ENCODE assay signal across 20 mouse cellular contexts in the genomic region with DNA sequence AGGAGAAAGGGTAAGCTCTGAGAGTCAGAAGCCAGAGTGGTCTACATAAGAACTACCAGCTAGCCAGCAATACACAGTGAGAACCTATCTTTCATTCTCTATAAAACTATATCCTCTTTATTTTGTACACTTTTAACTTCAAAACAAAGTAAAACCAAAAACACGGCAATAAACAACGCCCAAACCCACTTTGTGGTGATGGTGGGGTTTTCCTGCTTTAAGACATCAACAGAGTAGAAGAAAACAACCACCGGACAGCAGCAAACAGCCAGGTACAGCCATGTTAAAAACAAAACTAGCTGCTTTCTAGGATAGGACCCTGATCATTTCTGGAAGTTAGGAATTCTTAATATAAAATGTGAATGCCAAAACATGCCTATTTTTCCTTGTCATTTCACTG. TPM values are rescaled to one million over a fixed set of nuclear protein-coding genes. Genes with fewer than 3 reads are reported as not detected.
DNase-seq lines count a peak whose midpoint lies in the region; ATAC-seq lines count a peak whose summit lies in the region.
"Had no signal": no experiment of that assay in that cellular context is flagged by ENCODE, and none has a peak within 500 bp of the region (broad histone marks: within the 10 kb centered on the region; RNA-seq: fewer than 3 reads in every experiment).

No protein-coding gene starts in this region.

- peak; percentile 72 for ATAC-seq in CD4-positive, CD25-positive, alpha-beta regulatory T cell, adult 4 months
- peak; percentile 73 for ATAC-seq in activated CD4-positive, CD25-positive, alpha-beta regulatory T cell, adult 4 months
- ATAC-seq in inflammation-experienced regulatory T-cells, adult 6 months = peak; percentile 48
- ATAC-seq: forebrain, embryonic 13.5 days; forebrain, embryonic 15.5 days; forebrain, postnatal 0 days had no signal

- peak; percentile 12 for DNase-seq in CD4-positive helper T cell, adult 2 months (ENCODE audit: low read depth, low spot score)
- no peak for DNase-seq in cerebellum, postnatal 4 days (ENCODE audit: low spot score in 2 of 2)
- DNase-seq in spleen, postnatal 36 days (ENCODE audit: low spot score in 2 of 2) = no peak
- DNase-seq in layer of hippocampus, adult 8-10 months (ENCODE audit: low spot score in 2 of 2) = no peak
- DNase-seq: adrenal gland, adult 2 months; adrenal gland, postnatal 10 days; adrenal gland, postnatal 25 days; B cell, adult 2 months; cerebellum, adult 11 months; cerebellum, adult 18-20 months; cerebellum, adult 8-10 months; cerebellum, adult 9-11 months; cerebellum, postnatal 14 days; cerebellum, postnatal 36 days; forebrain, postnatal 0 days had no signal

RNA-seq across cellular contexts. Expression of gene Fbxo36, which starts 59.0 kb away (rescaled TPM):
- polyA plus RNA-seq in CD4-positive, CD25-positive, alpha-beta regulatory T cell, adult 4 months (2017; shearing (Covaris generic)) = 1 to 10 TPM; 1.4 to 2.4 TPM
- 1 to 10 TPM; 2.7 to 3.3 TPM for polyA plus RNA-seq in activated CD4-positive, CD25-positive, alpha-beta regulatory T cell, adult 4 months (2017; shearing (Covaris generic))
- 1 to 10 TPM; 1.7 to 3.1 (median 2.0) TPM for polyA plus RNA-seq in inflammation-experienced regulatory T-cells, adult 6 months (2017; shearing (Covaris generic))
- 1 to 10 TPM; 1.7 to 5.4 (median 3.5) TPM for total RNA-seq in layer of hippocampus, adult 8-10 months (2022)

RNA-seq across cellular contexts. Expression of gene Trip12, which starts 59.7 kb away (rescaled TPM):
- 100 to 1,000 TPM; 156 to 163 TPM for polyA plus RNA-seq in CD4-positive, CD25-positive, alpha-beta regulatory T cell, adult 4 months (2017; shearing (Covaris generic))
- 100 to 1,000 TPM; 129 to 152 TPM for polyA plus RNA-seq in activated CD4-positive, CD25-positive, alpha-beta regulatory T cell, adult 4 months (2017; shearing (Covaris generic))
- polyA plus RNA-seq in inflammation-experienced regulatory T-cells, adult 6 months (2017; shearing (Covaris generic)) = 100 to 1,000 TPM; 143 to 156 (median 151) TPM
- 100 to 1,000 TPM; 183 to 241 (median 215) TPM for total RNA-seq in layer of hippocampus, adult 8-10 months (2022)
